Mouse (Mus musculus) embryo, embryonic 10 days (tissue): ENCODE data around the gene Cmtm4.

Experiments used
- DNase-seq: peaks from one replicate; pipeline ENCODE4 v3.0.0-alpha.2; 2015; ENCODE audit warnings: low spot score

Gene Cmtm4

GRCm38 (mm10) chr8:104395703-104396357, at the start of gene Cmtm4:
Cmtm4 (minus strand) TSS chr8:104395807.
- DNase-seq = peak; percentile 73

GRCm38 (mm10) chr8:104445248-104445647, 49.6 kb upstream of the Cmtm4 start:
- DNase-seq = no peak

- DNase-seq = no peak
Observed at GRCm38 (mm10) chr8:104443125-104443679, 47.6 kb upstream of the Cmtm4 start.

GRCm38 (mm10) chr8:104442299-104443124, 46.9 kb upstream of the Cmtm4 start, which contains the start of gene Dync1li2:
Dync1li2 (minus strand) TSS chr8:104443047.
- DNase-seq = peak; percentile 92

- no peak for DNase-seq
Observed at GRCm38 (mm10) chr8:104441613-104442012, 46.0 kb upstream of the Cmtm4 start.

- no peak for DNase-seq
Observed at GRCm38 (mm10) chr8:104439461-104439860, 43.9 kb upstream of the Cmtm4 start.

- no peak for DNase-seq
Observed at GRCm38 (mm10) chr8:104437494-104438135, 42.0 kb upstream of the Cmtm4 start.

- no peak for DNase-seq
Observed at GRCm38 (mm10) chr8:104436591-104436990, 41.0 kb upstream of the Cmtm4 start.

GRCm38 (mm10) chr8:104436038-104436437, 40.4 kb upstream of the Cmtm4 start:
- DNase-seq = no peak

- DNase-seq = no peak
Observed at GRCm38 (mm10) chr8:104434826-104435354, 39.3 kb upstream of the Cmtm4 start.

GRCm38 (mm10) chr8:104434275-104434674, 38.7 kb upstream of the Cmtm4 start:
- DNase-seq = no peak

GRCm38 (mm10) chr8:104433191-104433842, 37.7 kb upstream of the Cmtm4 start:
- DNase-seq = no peak

- no peak for DNase-seq
Observed at GRCm38 (mm10) chr8:104432656-104433055, 37.0 kb upstream of the Cmtm4 start.

GRCm38 (mm10) chr8:104430230-104430629, 34.6 kb upstream of the Cmtm4 start:
- DNase-seq = no peak

- no peak for DNase-seq
Observed at GRCm38 (mm10) chr8:104427703-104428102, 32.1 kb upstream of the Cmtm4 start.

GRCm38 (mm10) chr8:104422313-104422712, 26.7 kb upstream of the Cmtm4 start:
- no peak for DNase-seq

GRCm38 (mm10) chr8:104416022-104416421, 20.4 kb upstream of the Cmtm4 start:
- no peak for DNase-seq

GRCm38 (mm10) chr8:104414204-104414603, 18.6 kb upstream of the Cmtm4 start:
- no peak for DNase-seq

- no peak for DNase-seq
Observed at GRCm38 (mm10) chr8:104413770-104414169, 18.2 kb upstream of the Cmtm4 start.

- DNase-seq = no peak
Observed at GRCm38 (mm10) chr8:104412805-104413532, 17.4 kb upstream of the Cmtm4 start.

- DNase-seq = no peak
Observed at GRCm38 (mm10) chr8:104411972-104412371, 16.4 kb upstream of the Cmtm4 start.
